Mouse (Mus musculus) liver, embryonic 12.5 days (tissue): ENCODE data around the gene Capn2. TPM values are rescaled to one million over a fixed set of nuclear protein-coding genes. Genes with fewer than 3 reads are reported as not detected.

Experiments used
- ATAC-seq: fragments of 200-750 bp; cut with Nextera tagmentation; 2 replicates; pipeline ENCODE4 v1.8.0; 2017; ENCODE audit warnings: moderate number of reproducible peaks, mild to moderate bottlenecking, moderate library complexity
- H3K27ac ChIP-seq: fragments of 300-500 bp; sonication (generic); 2 replicates; pipeline ENCODE4 v1.5.1; 2016; ENCODE audit warnings: mild to moderate bottlenecking
- H3K27me3 ChIP-seq: fragments of 300-500 bp; sonication (generic); replicated peaks from 2 replicates; pipeline ENCODE4 v1.6.1; 2016; ENCODE audit warnings: mild to moderate bottlenecking, moderate library complexity
- H3K36me3 ChIP-seq: fragments of 300-500 bp; sonication (generic); 2 replicates; pipeline ENCODE4 v1.6.1; 2016; ENCODE audit warnings: mild to moderate bottlenecking, moderate library complexity
- H3K4me1 ChIP-seq: fragments of 300-500 bp; sonication (generic); 2 replicates; pipeline ENCODE4 v1.6.1; 2016
- H3K4me2 ChIP-seq: fragments of 300-500 bp; sonication (generic); 2 replicates; pipeline ENCODE4 v1.6.1; 2016; ENCODE audit warnings: mild to moderate bottlenecking, moderate library complexity
- H3K4me3 ChIP-seq: fragments of 300-500 bp; sonication (generic); 2 replicates; pipeline ENCODE4 v1.5.1; 2016; ENCODE audit warnings: mild to moderate bottlenecking, moderate library complexity
- H3K9ac ChIP-seq: fragments of 300-500 bp; sonication (generic); 2 replicates; pipeline ENCODE4 v1.6.1; 2016; ENCODE audit warnings: mild to moderate bottlenecking, moderate library complexity
- H3K9me3 ChIP-seq: fragments of 300-500 bp; sonication (generic); replicated peaks from 2 replicates; pipeline ENCODE4 v1.6.1; 2016; ENCODE audit warnings: mild to moderate bottlenecking, moderate library complexity
- WGBS: fragments of 180-500 bp; shearing (Covaris S2); methylation state at CpG from one replicate; pipeline ENCODE4 v1.1.7; 2016; ENCODE audit not compliant: insufficient replicate concordance; 5-methylcytosine and 5-hydroxymethylcytosine counted together
- polyA plus RNA-seq: library from polyadenylated mRNA; unstranded; fragments of >200 nt; fragmentation: Nextera tagmentation; extraction: Ambion mirVana; gene quantifications from 2 replicates; pipeline ENCODE4 v1.2.1, GENCODE M21; 2016

Capn2 gene
- polyA plus RNA-seq = 35.4 and 36.6 TPM in 2 replicates

DNA sequence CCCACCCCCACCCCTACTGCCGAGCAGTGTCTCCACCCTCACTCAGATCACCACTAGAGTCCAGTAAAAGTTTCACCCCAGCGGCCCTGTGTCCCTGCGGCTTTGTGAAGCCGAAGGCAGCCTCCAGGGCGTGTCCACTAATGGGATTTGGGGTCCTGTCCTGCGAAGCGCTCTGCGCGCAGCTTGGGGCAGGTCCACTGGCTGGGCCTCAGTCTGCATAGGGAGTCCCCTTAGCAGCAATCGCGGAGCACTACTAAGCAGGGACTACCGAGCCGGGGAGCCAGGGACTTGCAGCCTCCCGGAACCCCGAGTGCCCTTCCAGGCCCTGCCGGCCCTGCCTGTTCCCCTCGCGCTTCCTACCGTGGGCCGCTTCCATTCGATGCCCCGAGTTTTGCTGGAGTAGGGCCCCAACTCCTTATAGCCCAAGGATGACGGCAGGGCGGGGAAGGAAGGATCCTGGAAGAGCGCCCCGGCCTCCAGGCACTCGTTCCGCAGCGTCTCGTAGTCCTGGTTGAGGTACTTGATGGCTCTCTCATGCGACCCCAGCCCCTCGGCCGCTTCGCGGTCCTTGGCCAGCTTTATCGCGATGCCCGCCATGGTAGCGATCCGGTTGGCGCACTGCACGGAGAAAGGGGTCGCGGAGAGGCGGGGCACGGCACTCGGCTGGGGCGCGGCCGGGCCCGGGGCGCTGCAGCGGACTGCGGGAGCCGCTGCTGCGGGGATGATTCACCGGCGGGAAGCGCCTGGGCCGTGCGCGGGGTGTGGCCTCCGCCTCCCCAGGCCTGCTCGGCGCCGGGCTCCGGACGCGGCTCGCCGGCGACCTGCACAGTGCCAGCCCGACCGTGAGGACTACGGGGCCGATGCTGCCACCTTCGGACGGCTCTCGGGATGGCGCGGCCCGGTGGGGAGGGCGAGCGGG, at the start of gene Capn2:
Gene Capn2, minus strand, starts transcription at position 851 of the 919 bp plus-strand sequence.
- Histone ChIP-seq H3K4me1 (peaks cover 23% of the 10 kb centered on the region; the same call in 1 of the 2 replicates), H3K4me2 (peak within 1 kb of the TSS; percentile 79), H3K9ac (peak within 1 kb of the TSS; percentile 65), H3K9me3 (no peaks in the 10 kb centered on the region), H3K36me3 (0 out of 2 replicates have a peak, but pooled peaks cover 2% of the 10 kb centered on the region), H3K27me3 (peaks cover 53% of the 10 kb centered on the region), H3K4me3 (peak within 1 kb of the TSS; percentile 62), H3K27ac (peak within 1 kb of the TSS; percentile 63)
- ATAC-seq = peak; percentile 76
- under 1% methylated on average over 77 of the region's 84 CpGs for WGBS

DNA sequence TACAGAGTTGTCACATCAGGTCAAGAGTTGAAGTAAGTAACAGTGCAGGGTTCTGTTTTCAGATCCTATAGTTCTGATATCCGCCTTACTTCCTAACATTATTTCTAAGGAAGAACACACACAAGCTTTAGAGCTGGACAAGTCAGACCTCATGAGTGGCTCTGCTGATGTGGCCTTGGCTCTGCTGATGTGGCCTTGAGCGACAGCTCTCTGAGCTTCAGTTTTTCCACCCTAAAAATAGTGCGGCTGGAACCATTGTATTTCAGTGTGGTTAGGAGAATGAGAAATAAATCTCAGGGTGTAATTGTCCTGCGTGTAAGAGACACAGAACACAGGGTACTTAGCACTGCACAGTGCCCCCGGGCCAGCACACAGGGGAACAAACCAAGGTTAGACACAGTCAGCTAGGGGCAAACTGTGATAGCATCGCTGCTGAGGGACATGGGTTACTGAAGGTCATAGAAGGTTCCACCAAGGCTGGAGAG, 48.0 kb upstream of the Capn2 start:
- Histone ChIP-seq H3K36me3 (no peaks in the 10 kb centered on the region), H3K4me2 (no peak overlapping the region), H3K9me3 (no peaks in the 10 kb centered on the region), H3K27ac (no peak overlapping the region), H3K4me1 (peaks cover 4% of the 10 kb centered on the region; the same call in 1 of the 2 replicates), H3K9ac (no peak overlapping the region), H3K4me3 (no peak overlapping the region), H3K27me3 (no peaks in the 10 kb centered on the region)
- ATAC-seq = no peak
- WGBS = 70% methylated on average over 6 of the region's 6 CpGs

DNA sequence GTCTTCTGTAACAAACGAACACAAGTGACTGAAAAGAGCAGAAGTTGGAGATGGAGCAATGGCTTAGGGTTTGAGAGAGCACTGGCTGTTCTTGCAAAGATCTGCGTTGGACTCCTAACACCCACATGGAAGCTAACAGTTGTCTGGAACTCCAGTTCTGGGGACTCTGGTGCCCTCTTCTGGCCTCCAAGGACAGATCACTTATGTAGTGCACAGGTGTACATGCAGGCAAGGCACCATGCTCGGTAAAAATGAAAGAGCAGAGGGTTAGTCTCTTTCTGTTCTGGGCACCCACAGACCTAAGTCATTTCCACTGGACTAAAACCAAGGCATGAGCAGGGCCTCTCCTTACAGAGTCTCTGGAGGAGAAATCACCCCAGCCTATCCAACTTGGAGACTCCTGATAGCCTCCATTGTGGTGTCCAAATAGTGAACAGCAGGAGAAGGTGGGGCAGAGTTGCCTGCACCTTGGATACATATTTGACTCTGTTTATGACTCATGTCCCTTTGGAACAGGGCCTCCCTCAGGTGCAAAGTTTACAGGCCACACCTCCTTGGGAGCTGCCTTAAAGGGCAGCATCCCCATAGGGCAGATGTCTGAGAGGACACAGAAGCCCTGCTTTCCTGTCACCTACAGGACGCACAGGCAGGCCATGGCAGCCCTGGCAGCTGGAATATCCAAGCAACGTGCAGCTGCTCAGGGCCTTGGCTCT, 47.2 kb upstream of the Capn2 start, which contains the start of gene Capn8:
Gene Capn8, plus strand, starts transcription at position 600 of the 713 bp plus-strand sequence.
- no peak within 1 kb of the TSS for H3K4me2 ChIP-seq
- ATAC-seq = no peak
- peaks cover 4% of the 10 kb centered on the region; the same call in 1 of the 2 replicates for H3K4me1 ChIP-seq
- WGBS = 48% methylated on average over 5 of the region's 5 CpGs
- H3K4me3 ChIP-seq = no peak within 1 kb of the TSS
- no peaks in the 10 kb centered on the region for H3K36me3 ChIP-seq
- no peak within 1 kb of the TSS for H3K27ac ChIP-seq
- H3K9me3 ChIP-seq = no peaks in the 10 kb centered on the region
- H3K27me3 ChIP-seq = no peaks in the 10 kb centered on the region
- no peak within 1 kb of the TSS for H3K9ac ChIP-seq

DNA sequence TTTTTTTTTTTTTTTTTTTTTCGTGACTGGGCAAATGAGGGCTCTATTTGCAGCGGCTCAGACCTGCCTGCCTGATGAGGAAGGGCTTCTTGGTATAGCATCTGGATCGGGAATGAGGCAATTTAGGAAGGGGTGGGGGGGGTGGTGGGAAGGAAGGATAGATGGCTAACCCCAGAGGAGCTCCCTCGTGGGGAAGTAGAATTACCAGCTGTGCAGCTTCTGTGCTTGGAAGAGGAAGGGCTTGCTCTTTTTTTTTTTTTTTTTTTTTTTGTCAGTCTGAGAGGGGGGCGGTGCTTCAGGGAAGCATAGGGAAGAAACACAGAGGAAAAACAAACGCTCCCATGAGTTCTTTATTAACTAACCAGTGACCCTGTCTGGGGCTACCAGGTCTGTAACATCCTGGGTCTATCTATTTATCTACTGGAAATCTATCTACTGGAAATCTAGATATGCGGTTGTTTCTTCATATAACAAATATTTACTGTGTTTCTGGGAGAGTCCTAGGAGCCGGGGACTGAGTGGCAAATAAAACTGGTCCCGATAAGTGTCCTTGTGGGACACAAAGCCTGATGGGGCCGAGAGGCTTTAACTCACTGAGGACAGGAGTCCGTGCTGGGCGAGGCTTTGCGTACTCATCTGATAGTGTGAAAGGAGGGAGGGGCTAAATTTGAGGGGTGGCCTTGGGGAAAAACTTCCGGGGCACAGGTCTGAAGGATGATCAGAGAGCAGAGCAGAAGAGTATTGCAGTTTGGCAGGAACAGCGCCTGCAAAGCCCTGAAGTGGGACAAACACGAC, 45.4 kb upstream of the Capn2 start:
- 34% methylated on average over 16 of the region's 16 CpGs for WGBS
- Histone ChIP-seq H3K9me3 (no peaks in the 10 kb centered on the region), H3K4me1 (peaks cover 4% of the 10 kb centered on the region; the same call in 1 of the 2 replicates), H3K36me3 (no peaks in the 10 kb centered on the region), H3K9ac (no peak overlapping the region), H3K4me3 (no peak overlapping the region), H3K27ac (no peak overlapping the region), H3K4me2 (peak overlapping the region; percentile 27; the same call in 1 of the 2 replicates), H3K27me3 (no peaks in the 10 kb centered on the region)
- ATAC-seq = peak; percentile 13; the same call in 1 of the 2 replicates

DNA sequence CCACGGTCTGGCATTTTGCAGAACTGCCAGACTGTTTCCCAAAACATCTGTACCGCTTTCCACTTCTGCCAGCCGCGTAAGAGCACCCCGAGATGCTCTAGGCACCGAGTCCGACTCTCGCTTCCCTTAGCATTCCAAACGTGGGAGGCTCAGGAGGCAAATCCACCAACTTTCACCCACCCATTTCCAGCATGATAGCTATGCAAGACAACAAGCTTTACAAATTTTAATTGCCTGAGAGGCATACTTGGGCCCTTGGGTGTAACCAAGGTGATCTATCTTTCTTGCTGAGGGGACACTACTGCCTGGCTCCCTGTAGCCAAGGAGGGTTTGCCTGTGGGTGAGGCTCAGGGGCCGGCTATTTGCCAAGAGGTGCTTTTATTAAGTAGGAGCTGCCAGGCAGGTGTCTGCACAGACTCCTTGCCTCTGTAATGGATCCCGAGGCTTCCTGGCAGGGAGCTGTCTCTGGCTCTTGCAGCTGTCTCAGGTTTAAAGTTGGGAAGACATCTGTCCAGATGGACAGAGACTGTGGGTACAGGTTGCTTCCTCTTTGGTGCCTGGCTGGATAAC, 44.6 kb upstream of the Capn2 start:
- H3K4me1 ChIP-seq = peaks cover 4% of the 10 kb centered on the region; the same call in 1 of the 2 replicates
- H3K36me3 ChIP-seq = no peaks in the 10 kb centered on the region
- no peaks in the 10 kb centered on the region for H3K9me3 ChIP-seq
- 72% methylated on average over 11 of the region's 11 CpGs for WGBS
- H3K4me3 ChIP-seq = no peak overlapping the region
- H3K9ac ChIP-seq = no peak overlapping the region
- H3K27me3 ChIP-seq = no peaks in the 10 kb centered on the region
- no peak overlapping the region for H3K27ac ChIP-seq
- H3K4me2 ChIP-seq = no peak overlapping the region
- no peak for ATAC-seq

DNA sequence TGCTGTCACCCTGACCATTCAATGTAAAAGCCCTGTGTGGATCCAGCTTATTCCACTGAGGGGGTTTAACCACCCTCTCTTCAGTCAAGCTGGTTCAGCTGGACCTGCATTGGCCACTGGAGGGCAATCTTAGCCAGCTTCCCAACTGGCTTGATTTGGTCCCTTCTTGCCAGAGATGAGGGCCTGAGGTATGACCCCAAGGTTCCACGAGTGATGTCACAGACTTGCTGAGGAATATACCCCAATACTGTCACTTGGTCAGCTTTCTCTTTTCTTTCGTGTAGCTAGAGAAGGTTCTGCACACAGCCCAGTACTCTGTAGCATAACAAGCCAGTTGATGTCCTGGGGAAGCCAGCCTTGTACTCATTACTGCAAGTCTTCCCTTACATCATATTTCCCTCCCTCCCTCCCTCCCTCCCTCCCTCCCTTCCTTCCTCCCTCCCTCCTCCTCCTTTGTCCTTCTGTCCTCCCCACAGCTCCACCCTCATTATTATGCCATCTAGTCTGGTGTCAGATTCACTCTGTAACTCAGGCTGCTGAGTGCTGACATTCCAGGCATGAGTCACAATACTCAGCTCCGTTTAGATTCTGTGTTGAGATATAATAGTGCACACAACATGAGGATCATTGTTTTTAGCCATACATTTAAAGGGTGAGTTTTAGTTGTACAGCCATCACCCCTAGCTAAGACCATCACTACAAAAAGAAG, 43.1 kb upstream of the Capn2 start:
- no peak for ATAC-seq
- no peak overlapping the region for H3K27ac ChIP-seq
- H3K4me2 ChIP-seq = no peak overlapping the region
- H3K9me3 ChIP-seq = no peaks in the 10 kb centered on the region
- 26% methylated on average over 3 of the region's 3 CpGs for WGBS
- peaks cover 4% of the 10 kb centered on the region; the same call in 1 of the 2 replicates for H3K4me1 ChIP-seq
- H3K27me3 ChIP-seq = no peaks in the 10 kb centered on the region
- H3K4me3 ChIP-seq = no peak overlapping the region
- no peaks in the 10 kb centered on the region for H3K36me3 ChIP-seq
- H3K9ac ChIP-seq = no peak overlapping the region

DNA sequence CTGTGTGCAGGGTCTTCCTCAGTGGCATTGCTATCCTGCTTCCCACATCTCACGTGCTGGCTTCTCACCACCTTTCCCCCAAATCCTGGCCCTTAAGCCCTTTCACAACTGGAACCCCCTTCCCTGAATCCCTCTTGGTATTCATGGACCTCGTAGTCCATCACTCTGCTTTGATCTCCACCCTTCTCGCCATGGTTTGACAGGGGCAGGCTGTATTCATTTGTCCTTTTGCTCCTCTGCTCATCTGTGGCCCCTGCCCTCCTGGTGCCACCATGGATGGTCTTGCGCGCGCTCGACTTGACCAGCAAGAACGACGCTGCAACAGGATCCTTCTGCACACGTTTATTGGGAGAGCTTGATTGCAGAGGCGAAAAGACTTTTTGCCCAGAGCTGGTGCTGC, 42.1 kb upstream of the Capn2 start:
- Histone ChIP-seq H3K9me3 (no peaks in the 10 kb centered on the region), H3K36me3 (no peaks in the 10 kb centered on the region), H3K9ac (no peak overlapping the region), H3K27ac (no peak overlapping the region), H3K4me1 (peaks cover 4% of the 10 kb centered on the region; the same call in 1 of the 2 replicates), H3K4me2 (no peak overlapping the region), H3K4me3 (no peak overlapping the region), H3K27me3 (no peaks in the 10 kb centered on the region)
- ATAC-seq = no peak
- WGBS = 75% methylated on average over 11 of the region's 11 CpGs

DNA sequence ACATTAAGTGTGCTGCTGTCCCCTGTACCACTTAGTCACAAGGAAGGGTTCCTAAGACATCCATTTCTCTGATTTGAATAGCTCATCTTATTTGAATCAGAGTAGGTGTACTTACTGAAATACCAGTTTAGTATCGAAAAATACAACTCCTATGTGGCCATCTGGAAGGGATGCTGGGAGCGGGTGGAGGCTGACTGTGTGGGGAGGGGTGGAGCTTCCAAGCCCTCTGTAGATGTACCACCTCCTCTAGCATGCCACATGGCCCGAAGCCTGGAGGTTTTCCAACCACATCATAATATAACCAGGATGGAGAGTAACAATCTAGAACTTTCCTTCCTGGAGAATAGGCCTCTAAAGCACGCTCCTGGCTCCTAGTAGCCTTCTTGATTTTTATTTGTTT, 40.9 kb upstream of the Capn2 start:
- no peaks in the 10 kb centered on the region for H3K36me3 ChIP-seq
- no peaks in the 10 kb centered on the region for H3K9me3 ChIP-seq
- no peak for ATAC-seq
- H3K4me2 ChIP-seq = no peak overlapping the region
- no peak overlapping the region for H3K4me3 ChIP-seq
- WGBS = 66% methylated on average over 4 of the region's 4 CpGs
- H3K27me3 ChIP-seq = no peaks in the 10 kb centered on the region
- H3K9ac ChIP-seq = no peak overlapping the region
- no peak overlapping the region for H3K27ac ChIP-seq
- peaks cover 4% of the 10 kb centered on the region; the same call in 1 of the 2 replicates for H3K4me1 ChIP-seq

DNA sequence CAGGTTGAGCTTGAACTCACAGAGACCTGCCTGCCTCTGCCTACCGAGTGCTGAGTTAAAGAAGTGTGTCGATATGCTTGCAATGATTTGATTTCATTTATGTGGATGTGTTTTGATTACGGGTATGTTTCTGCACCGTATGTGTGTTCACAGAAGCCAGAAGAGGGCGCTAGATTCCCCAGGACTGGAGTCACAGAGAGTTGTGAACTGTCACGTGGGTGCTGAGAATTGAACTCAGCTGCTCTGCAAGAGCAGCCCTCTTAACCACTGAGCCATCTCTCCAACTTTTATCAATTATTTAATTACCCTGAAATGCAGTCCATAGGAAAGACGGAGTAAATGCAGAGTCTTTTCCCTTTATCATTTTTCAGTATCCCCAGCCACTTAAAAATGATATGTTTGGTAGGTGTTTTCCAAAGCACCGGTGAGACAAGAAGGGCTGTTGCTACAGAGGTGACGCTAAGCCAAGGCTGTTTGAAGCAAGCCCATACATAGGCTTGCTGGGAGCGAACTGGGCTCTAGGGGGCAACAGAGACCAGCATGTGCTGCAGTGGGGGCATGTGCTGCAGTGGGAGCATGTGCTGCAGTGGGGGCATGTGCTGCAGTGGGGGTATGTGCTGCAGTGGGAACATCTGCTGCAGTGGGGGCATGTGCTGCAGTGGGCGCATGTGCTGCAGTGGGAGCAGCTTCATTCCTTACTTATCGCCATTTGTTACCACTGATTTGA, 36.4 kb upstream of the Capn2 start:
- no peak overlapping the region for H3K4me3 ChIP-seq
- no peaks in the 10 kb centered on the region for H3K36me3 ChIP-seq
- H3K9me3 ChIP-seq = no peaks in the 10 kb centered on the region
- no peak overlapping the region for H3K9ac ChIP-seq
- H3K4me1 ChIP-seq = peaks cover 7% of the 10 kb centered on the region; the same call in 1 of the 2 replicates
- H3K4me2 ChIP-seq = no peak overlapping the region
- H3K27ac ChIP-seq = no peak overlapping the region
- H3K27me3 ChIP-seq = no peaks in the 10 kb centered on the region
- ATAC-seq = peak; percentile 49; the same call in 1 of the 2 replicates
- WGBS = 48% methylated on average over 12 of the region's 12 CpGs

DNA sequence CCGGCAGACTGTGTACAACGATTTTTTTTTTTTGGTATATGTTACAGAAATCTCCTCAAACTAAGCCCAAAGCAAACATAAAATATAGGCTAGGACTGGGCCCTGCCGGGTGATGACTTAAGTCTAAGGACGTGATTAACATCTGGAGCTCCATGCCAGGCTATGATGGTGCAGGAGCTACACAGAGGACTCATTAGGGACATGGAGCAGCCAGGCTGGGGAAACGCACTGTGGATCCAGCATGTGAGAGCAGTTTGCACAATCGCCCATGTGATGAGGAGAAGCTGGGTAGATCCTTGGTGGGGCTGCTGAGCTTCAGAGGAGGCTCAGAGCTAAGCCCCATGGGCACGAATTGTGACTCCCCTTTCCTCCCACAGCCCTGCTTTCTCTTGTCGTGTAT, 33.4 kb upstream of the Capn2 start:
- no peak overlapping the region for H3K27ac ChIP-seq
- no peak overlapping the region for H3K4me3 ChIP-seq
- 63% methylated on average over 8 of the region's 8 CpGs for whole genome bisulfite sequencing
- ATAC-seq = no peak
- 0 out of 2 replicates have a peak, but pooled peaks cover 5% of the 10 kb centered on the region for H3K9me3 ChIP-seq
- peaks cover 7% of the 10 kb centered on the region; the same call in 1 of the 2 replicates for H3K4me1 ChIP-seq
- no peak overlapping the region for H3K9ac ChIP-seq
- H3K4me2 ChIP-seq = no peak overlapping the region
- H3K36me3 ChIP-seq = no peaks in the 10 kb centered on the region
- H3K27me3 ChIP-seq = no peaks in the 10 kb centered on the region
